Mouse (Mus musculus) liver, adult 2 months (tissue): ENCODE results near the gene Arhgap31.

ENCODE experiments used
- CTCF ChIP-seq: fragments of 200-500 bp; IDR thresholded peaks from 2 replicates; pipeline ENCODE4 v1.5.1; 2011; ENCODE audit warnings: low read depth, low read length, control low read depth
- POLR2A ChIP-seq: fragments of 200-500 bp; IDR thresholded peaks from 2 replicates; pipeline ENCODE4 v1.6.1; 2011; ENCODE audit warnings: low read length, control low read depth; ENCODE audit not compliant: insufficient read depth; ENCODE audit errors: extremely low read depth

DNA sequence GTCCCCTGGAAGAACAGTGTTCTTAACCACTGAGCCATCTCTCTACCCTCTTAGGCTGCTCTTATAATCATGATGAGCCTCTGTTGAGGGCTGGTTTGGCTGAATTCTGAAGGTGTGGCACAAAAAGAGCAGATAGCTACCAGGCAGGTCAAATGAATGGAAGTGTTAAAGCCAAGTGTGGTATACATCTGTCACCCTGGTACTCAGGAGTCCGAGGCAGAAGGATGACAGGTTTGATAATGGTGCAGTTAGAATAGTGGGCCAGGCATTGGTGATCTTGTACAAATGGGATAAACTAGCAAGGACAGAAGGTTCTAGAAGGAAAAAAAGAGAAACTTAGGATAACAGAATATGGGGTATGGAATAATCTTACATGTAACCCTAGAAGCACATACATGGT lies 118.6 kb downstream of the Arhgap31 start:
- TF ChIP-seq POLR2A (no peak), CTCF (no peak)
